Mouse (Mus musculus): ENCODE measurements around the gene Sgce. TPM values are rescaled to one million over a fixed set of nuclear protein-coding genes. Genes with fewer than 3 reads are reported as not detected.

Gene Sgce
- total and polyA plus RNA-seq, 3 experiments, result not detected

DNA sequence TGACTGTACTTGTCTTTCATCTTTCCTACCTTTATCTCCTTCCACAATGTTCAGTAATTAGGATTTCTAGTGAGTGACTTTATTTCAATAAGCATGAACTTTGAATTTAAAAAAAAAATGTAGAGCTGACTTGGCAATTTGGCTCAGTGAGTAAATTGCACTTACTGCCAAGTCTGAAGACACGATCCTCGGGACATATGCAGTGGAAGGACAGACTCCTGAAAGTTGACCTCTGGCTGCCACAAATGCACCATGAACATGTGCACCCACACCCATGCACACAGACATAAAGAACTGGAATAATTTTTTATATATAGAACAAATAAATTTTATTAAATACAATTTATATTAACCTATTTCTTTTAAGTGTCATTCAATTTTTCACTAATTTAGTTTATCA lies 29.7 kb downstream of the Sgce start:
- Histone ChIP-seq H3K79me2 (ENCODE audit: control insufficient read depth, insufficient read depth, low read length, poor library complexity) (no peaks in the 10 kb centered on the region), H3K27ac (ENCODE audit: control insufficient read depth, low read depth, low read length) (no peak overlapping the region), H3K9ac (ENCODE audit: control insufficient read depth, low read depth, low read length, poor library complexity, severe bottlenecking) (no peak overlapping the region), H3K4me1 (ENCODE audit: control insufficient read depth in 1 of 2, insufficient read depth in 2 of 2, low read length in 2 of 2) (no peaks in the 10 kb centered on the region), H3K9me3 (replicated peaks; ENCODE audit: insufficient read depth, low read length) (no peaks in the 10 kb centered on the region), H3K4me3 (ENCODE audit: control insufficient read depth in 1 of 2, insufficient read depth in 1 of 2, low read depth in 2 of 2, low read length in 2 of 2) (no peak overlapping the region), H3K27me3 (ENCODE audit: control insufficient read depth in 1 of 2, insufficient read depth in 2 of 2, low read length in 2 of 2) (peaks cover 2% of the 10 kb centered on the region in 2 experiments; a peak in 3 of 4 replicates), H3K36me3 (ENCODE audit: control insufficient read depth in 1 of 2, insufficient read depth in 2 of 2, low read length in 2 of 2) (no peaks in the 10 kb centered on the region)
- no peak for DNase-seq (ENCODE audit: low read depth, low spot score)
- no peak for TF ChIP-seq NELFE (IDR thresholded peaks at IDR 0.05; ENCODE audit: low read depth, low read length)
- TF ChIP-seq ETS1 (IDR thresholded peaks at IDR 0.05; ENCODE audit: low read depth, low read length), result no peak
- TF ChIP-seq MAZ (IDR thresholded peaks at IDR 0.05; ENCODE audit: low read depth, low read length), result no peak
- TF ChIP-seq POLR2A (IDR thresholded peaks at IDR 0.05; ENCODE audit: control insufficient read depth in 1 of 2, insufficient read depth in 1 of 2, low read depth in 1 of 2, low read length in 2 of 2, poor library complexity in 1 of 2), result no peak
- no peak for TF ChIP-seq MAX (IDR thresholded peaks at IDR 0.05; ENCODE audit: low read length)
- no peak for TF ChIP-seq TBP (IDR thresholded peaks at IDR 0.05; ENCODE audit: low read depth, low read length)
- no peak for TF ChIP-seq HCFC1 (IDR thresholded peaks at IDR 0.05; ENCODE audit: low read depth, low read length)
- no peak for TF ChIP-seq USF1 (IDR thresholded peaks at IDR 0.05; ENCODE audit: low read depth, low read length)
- no peak for TF ChIP-seq GABPA (IDR thresholded peaks at IDR 0.05; ENCODE audit: low read depth, low read length)
- TF ChIP-seq MYC (IDR thresholded peaks at IDR 0.05; ENCODE audit: low read depth, low read length), result no peak
- TF ChIP-seq ZMIZ1 (IDR thresholded peaks at IDR 0.05; ENCODE audit: low read depth, low read length), result no peak
- no peak for TF ChIP-seq POLR2AphosphoS2 (IDR thresholded peaks at IDR 0.05; ENCODE audit: low read length)
- TF ChIP-seq TCF12 (IDR thresholded peaks at IDR 0.05; ENCODE audit: low read depth, low read length), result no peak

DNA sequence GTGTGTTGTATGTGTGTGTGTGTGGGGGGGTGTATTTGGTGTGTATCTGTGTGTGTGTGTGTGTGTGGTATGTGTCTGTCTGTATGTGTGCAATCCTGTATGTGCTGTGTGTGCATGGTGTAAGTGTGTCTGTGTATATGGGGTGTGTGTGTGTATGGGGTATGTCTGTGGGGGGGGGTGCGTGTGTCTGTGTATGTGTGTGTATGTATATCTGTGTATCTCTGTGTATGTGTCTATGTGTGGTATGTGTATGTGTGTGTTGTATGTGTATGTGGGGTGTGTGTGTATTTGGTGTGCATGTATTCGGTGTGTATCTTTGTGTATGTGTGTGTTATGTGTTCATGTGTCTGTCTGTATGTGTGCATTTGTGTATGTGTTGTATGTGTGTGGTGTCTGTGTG lies 30.8 kb downstream of the Sgce start:
- Histone ChIP-seq H3K79me2 (ENCODE audit: control insufficient read depth, insufficient read depth, low read length, poor library complexity) (no peaks in the 10 kb centered on the region), H3K4me1 (ENCODE audit: control insufficient read depth in 1 of 2, insufficient read depth in 2 of 2, low read length in 2 of 2) (no peaks in the 10 kb centered on the region)
- no peak for TF ChIP-seq GABPA (IDR thresholded peaks at IDR 0.05; ENCODE audit: low read depth, low read length)
- TF ChIP-seq USF2 (IDR thresholded peaks at IDR 0.05; ENCODE audit: borderline replicate concordance in 1 of 2, insufficient read depth in 1 of 2, low read depth in 1 of 2, low read length in 2 of 2), result no peak
- no peak for TF ChIP-seq MYC (IDR thresholded peaks at IDR 0.05; ENCODE audit: low read depth, low read length)
- TF ChIP-seq GATA1 (IDR thresholded peaks at IDR 0.05; ENCODE audit: low read depth, low read length), result no peak
- no peak for TF ChIP-seq HCFC1 (IDR thresholded peaks at IDR 0.05; ENCODE audit: low read depth, low read length)
- no peak for TF ChIP-seq ZMIZ1 (IDR thresholded peaks at IDR 0.05; ENCODE audit: low read depth, low read length)
- TF ChIP-seq MAX (IDR thresholded peaks at IDR 0.05; ENCODE audit: low read length), result no peak
- TF ChIP-seq E2F4 (IDR thresholded peaks at IDR 0.05; ENCODE audit: borderline replicate concordance, low read depth, low read length), result no peak
- TF ChIP-seq ZKSCAN1 (IDR thresholded peaks at IDR 0.05; ENCODE audit: low read depth, low read length), result no peak
- TF ChIP-seq SIN3A (IDR thresholded peaks at IDR 0.05; ENCODE audit: low read length), result no peak
- TF ChIP-seq TAL1 (IDR thresholded peaks at IDR 0.05; ENCODE audit: low read length), result no peak
- TF ChIP-seq CTCF (IDR thresholded peaks at IDR 0.05 in 2 of 3, conservative IDR thresholded peaks at IDR 0.05 in 1 of 3; ENCODE audit: control insufficient read depth in 1 of 3, insufficient read depth in 1 of 3, low read depth in 2 of 3, low read length in 3 of 3, poor library complexity in 1 of 3, severe bottlenecking in 1 of 3), result no peak
- no peak for TF ChIP-seq USF1 (IDR thresholded peaks at IDR 0.05; ENCODE audit: low read depth, low read length)
- no peak for TF ChIP-seq TCF12 (IDR thresholded peaks at IDR 0.05; ENCODE audit: low read depth, low read length)
- TF ChIP-seq POLR2A (IDR thresholded peaks at IDR 0.05; ENCODE audit: control insufficient read depth in 1 of 2, insufficient read depth in 1 of 2, low read depth in 1 of 2, low read length in 2 of 2, poor library complexity in 1 of 2), result no peak
- no peak for TF ChIP-seq NELFE (IDR thresholded peaks at IDR 0.05; ENCODE audit: low read depth, low read length)
- TF ChIP-seq ZNF384 (IDR thresholded peaks at IDR 0.05; ENCODE audit: low read depth, low read length), result no peak
- no peak for TF ChIP-seq ZC3H11A (IDR thresholded peaks at IDR 0.05; ENCODE audit: low read depth, low read length)

More for the DNA sequence above, 30.8 kb downstream of the Sgce start:
- Histone ChIP-seq H3K4me3 (ENCODE audit: control insufficient read depth in 1 of 2, insufficient read depth in 1 of 2, low read depth in 2 of 2, low read length in 2 of 2) (no peak overlapping the region), H3K27ac (ENCODE audit: control insufficient read depth, low read depth, low read length) (no peak overlapping the region), H3K9me3 (replicated peaks; ENCODE audit: insufficient read depth, low read length) (no peaks in the 10 kb centered on the region), H3K36me3 (ENCODE audit: control insufficient read depth in 1 of 2, insufficient read depth in 2 of 2, low read length in 2 of 2) (no peaks in the 10 kb centered on the region), H3K9ac (ENCODE audit: control insufficient read depth, low read depth, low read length, poor library complexity, severe bottlenecking) (no peak overlapping the region), H3K27me3 (ENCODE audit: control insufficient read depth in 1 of 2, insufficient read depth in 2 of 2, low read length in 2 of 2) (peaks cover 2 to 4% of the 10 kb centered on the region in 2 experiments; a peak in 3 of 4 replicates)
- no peak for DNase-seq (ENCODE audit: low read depth, low spot score)

All from MEL (cell line).